Mouse (Mus musculus) hindbrain, embryonic 10.5 days (tissue): ENCODE data around the gene Srm. TPM values are rescaled to one million over a fixed set of nuclear protein-coding genes. Genes with fewer than 3 reads are reported as not detected.

ENCODE experiments used
- DNase-seq: peaks from one replicate; pipeline ENCODE4 v3.0.0-alpha.2; 2017; ENCODE audit warnings: low spot score
- H3K27ac ChIP-seq: fragments of 300-500 bp; sonication (generic); 2 replicates; pipeline ENCODE4 v1.5.1; 2016; ENCODE audit warnings: mild to moderate bottlenecking, moderate library complexity
- H3K27me3 ChIP-seq: fragments of 300-500 bp; sonication (generic); 2 replicates; pipeline ENCODE4 v1.6.1; 2016; ENCODE audit warnings: mild to moderate bottlenecking; ENCODE audit not compliant: poor library complexity, insufficient read depth, severe bottlenecking
- H3K36me3 ChIP-seq: fragments of 300-500 bp; sonication (generic); 2 replicates; pipeline ENCODE4 v1.6.1; 2016; ENCODE audit warnings: mild to moderate bottlenecking, moderate library complexity
- H3K4me1 ChIP-seq: fragments of 300-500 bp; sonication (generic); replicated peaks from 2 replicates; pipeline ENCODE4 v1.6.1; 2016; ENCODE audit warnings: mild to moderate bottlenecking
- H3K4me3 ChIP-seq: fragments of 300-500 bp; sonication (generic); 2 replicates; pipeline ENCODE4 v1.5.1; 2016; ENCODE audit warnings: mild to moderate bottlenecking, moderate library complexity
- H3K9me3 ChIP-seq: fragments of 300-500 bp; sonication (generic); 2 replicates; pipeline ENCODE4 v1.6.1; 2016; ENCODE audit warnings: mild to moderate bottlenecking, moderate library complexity
- WGBS: fragments of 180-500 bp; shearing (Covaris S2); methylation state at CpG from one replicate; pipeline ENCODE4 v1.1.7; 2016; 5-methylcytosine and 5-hydroxymethylcytosine counted together
- polyA plus RNA-seq: library from polyadenylated mRNA; unstranded; fragments of >200 nt; fragmentation: Nextera tagmentation; extraction: Ambion mirVana; gene quantifications from 2 replicates; pipeline ENCODE4 v1.2.1, GENCODE M21; 2016

Srm gene
- polyA plus RNA-seq, 1 experiment from 2014 or later = 190 TPM

- no peak overlapping the region for H3K4me3 ChIP-seq
- 86% methylated on average over 9 of the region's 9 CpGs for WGBS
- H3K36me3 ChIP-seq = peaks cover 11% of the 10 kb centered on the region
- H3K9me3 ChIP-seq = no peaks in the 10 kb centered on the region
- no peak for DNase-seq
- no peak overlapping the region for H3K27ac ChIP-seq
- H3K27me3 ChIP-seq = no peaks in the 10 kb centered on the region
- H3K4me1 ChIP-seq = peaks cover 30% of the 10 kb centered on the region
Observed at GRCm38 (mm10) chr4:148588793-148589192, 2.5 kb upstream of the Srm start.

GRCm38 (mm10) chr4:148589565-148589964, 1.7 kb upstream of the Srm start:
- no peak for DNase-seq
- peaks cover 30% of the 10 kb centered on the region for H3K4me1 ChIP-seq
- H3K27ac ChIP-seq = no peak overlapping the region
- WGBS = 52% methylated on average over 7 of the region's 8 CpGs
- H3K9me3 ChIP-seq = no peaks in the 10 kb centered on the region
- H3K27me3 ChIP-seq = no peaks in the 10 kb centered on the region
- H3K36me3 ChIP-seq = peaks cover 19% of the 10 kb centered on the region
- no peak overlapping the region for H3K4me3 ChIP-seq

GRCm38 (mm10) chr4:148590421-148591170, 707 bp upstream of the Srm start:
- Histone ChIP-seq H3K27ac (peak overlapping the region; percentile 92), H3K4me3 (peak overlapping the region; percentile 98), H3K4me1 (peaks cover 30% of the 10 kb centered on the region), H3K36me3 (peaks cover 29% of the 10 kb centered on the region), H3K9me3 (no peaks in the 10 kb centered on the region), H3K27me3 (no peaks in the 10 kb centered on the region)
- 6% methylated on average over 18 of the region's 18 CpGs for WGBS
- DNase-seq = peak; percentile 48

- DNase-seq = no peak
- no peaks in the 10 kb centered on the region for H3K27me3 ChIP-seq
- H3K9me3 ChIP-seq = no peaks in the 10 kb centered on the region
- WGBS = under 1% methylated on average over 53 of the region's 53 CpGs
- H3K27ac ChIP-seq = peak overlapping the region; percentile 92
- peak overlapping the region; percentile 98 for H3K4me3 ChIP-seq
- H3K4me1 ChIP-seq = peaks cover 30% of the 10 kb centered on the region
- peaks cover 41% of the 10 kb centered on the region for H3K36me3 ChIP-seq
Observed at GRCm38 (mm10) chr4:148591637-148592380, 506 bp downstream of the Srm start.

- Histone ChIP-seq H3K4me3 (no peak overlapping the region), H3K4me1 (peaks cover 30% of the 10 kb centered on the region), H3K36me3 (peaks cover 63% of the 10 kb centered on the region), H3K27ac (no peak overlapping the region), H3K9me3 (no peaks in the 10 kb centered on the region), H3K27me3 (no peaks in the 10 kb centered on the region)
- DNase-seq = no peak
- 95% methylated on average over 11 of the region's 11 CpGs for WGBS
Observed at GRCm38 (mm10) chr4:148593996-148594395, 2.7 kb downstream of the Srm start.

GRCm38 (mm10) chr4:148595916-148596315, 4.6 kb downstream of the Srm start:
- no peak overlapping the region for H3K27ac ChIP-seq
- DNase-seq = no peak
- H3K27me3 ChIP-seq = no peaks in the 10 kb centered on the region
- WGBS = 93% methylated on average over 6 of the region's 6 CpGs
- no peaks in the 10 kb centered on the region for H3K9me3 ChIP-seq
- peaks cover 26% of the 10 kb centered on the region for H3K4me1 ChIP-seq
- H3K36me3 ChIP-seq = peaks cover 72% of the 10 kb centered on the region
- no peak overlapping the region for H3K4me3 ChIP-seq

GRCm38 (mm10) chr4:148596731-148597130, 5.4 kb downstream of the Srm start:
- Histone ChIP-seq H3K9me3 (no peaks in the 10 kb centered on the region), H3K4me1 (peaks cover 20% of the 10 kb centered on the region), H3K36me3 (peaks cover 72% of the 10 kb centered on the region), H3K27ac (no peak overlapping the region), H3K27me3 (no peaks in the 10 kb centered on the region), H3K4me3 (no peak overlapping the region)
- DNase-seq = no peak
- WGBS = 96% methylated on average over 3 of the region's 3 CpGs

- WGBS = 95% methylated on average over 12 of the region's 12 CpGs
- H3K27me3 ChIP-seq = no peaks in the 10 kb centered on the region
- peaks cover 60% of the 10 kb centered on the region for H3K36me3 ChIP-seq
Observed at GRCm38 (mm10) chr4:148598826-148599225, 7.5 kb downstream of the Srm start.

GRCm38 (mm10) chr4:148600316-148600715, 9.0 kb downstream of the Srm start:
- peaks cover 45% of the 10 kb centered on the region for H3K36me3 ChIP-seq

More at GRCm38 (mm10) chr4:148598826-148599225, 7.5 kb downstream of the Srm start:
- Histone ChIP-seq H3K4me1 (0 out of 2 replicates have a peak, but pooled peaks cover 1% of the 10 kb centered on the region), H3K4me3 (no peak overlapping the region), H3K27ac (no peak overlapping the region), H3K9me3 (no peaks in the 10 kb centered on the region)
- no peak for DNase-seq

GRCm38 (mm10) chr4:148601871-148602270, 10.6 kb downstream of the Srm start:
- no peak overlapping the region for H3K4me3 ChIP-seq
- H3K9me3 ChIP-seq = no peaks in the 10 kb centered on the region
- H3K36me3 ChIP-seq = peaks cover 30% of the 10 kb centered on the region
- WGBS = 91% methylated on average over 4 of the region's 4 CpGs
- 0 out of 2 replicates have a peak, but pooled peaks cover 5% of the 10 kb centered on the region for H3K4me1 ChIP-seq
- DNase-seq = no peak
- H3K27me3 ChIP-seq = no peaks in the 10 kb centered on the region
- H3K27ac ChIP-seq = no peak overlapping the region

More at GRCm38 (mm10) chr4:148600316-148600715, 9.0 kb downstream of the Srm start:
- no peak for DNase-seq
- Histone ChIP-seq H3K27ac (no peak overlapping the region), H3K4me3 (no peak overlapping the region), H3K9me3 (no peaks in the 10 kb centered on the region), H3K27me3 (no peaks in the 10 kb centered on the region), H3K4me1 (0 out of 2 replicates have a peak, but pooled peaks cover 5% of the 10 kb centered on the region)
- WGBS = 88% methylated on average over 4 of the region's 4 CpGs

GRCm38 (mm10) chr4:148602357-148603120, 11.2 kb downstream of the Srm start, which contains the start of gene Masp2:
Gene Masp2, plus strand, starts transcription at chr4:148602554.
- WGBS = 93% methylated on average over 14 of the region's 14 CpGs
- H3K9me3 ChIP-seq = no peaks in the 10 kb centered on the region
- no peak for DNase-seq

GRCm38 (mm10) chr4:148603376-148604139, 12.3 kb downstream of the Srm start:
- Histone ChIP-seq H3K27me3 (no peaks in the 10 kb centered on the region), H3K4me3 (no peak overlapping the region), H3K27ac (no peak overlapping the region), H3K9me3 (no peaks in the 10 kb centered on the region), H3K36me3 (peaks cover 22% of the 10 kb centered on the region), H3K4me1 (0 out of 2 replicates have a peak, but pooled peaks cover 5% of the 10 kb centered on the region)
- 63% methylated on average over 10 of the region's 10 CpGs for WGBS
- no peak for DNase-seq

More at GRCm38 (mm10) chr4:148602357-148603120, 11.2 kb downstream of the Srm start, which contains the start of gene Masp2:
- H3K27me3 ChIP-seq = no peaks in the 10 kb centered on the region
- H3K4me1 ChIP-seq = 0 out of 2 replicates have a peak, but pooled peaks cover 5% of the 10 kb centered on the region
- H3K36me3 ChIP-seq = peaks cover 29% of the 10 kb centered on the region
- no peak within 1 kb of the TSS for H3K4me3 ChIP-seq
- H3K27ac ChIP-seq = no peak within 1 kb of the TSS
